ENCODE assay signal across 8 mouse cellular contexts in the genomic region with DNA sequence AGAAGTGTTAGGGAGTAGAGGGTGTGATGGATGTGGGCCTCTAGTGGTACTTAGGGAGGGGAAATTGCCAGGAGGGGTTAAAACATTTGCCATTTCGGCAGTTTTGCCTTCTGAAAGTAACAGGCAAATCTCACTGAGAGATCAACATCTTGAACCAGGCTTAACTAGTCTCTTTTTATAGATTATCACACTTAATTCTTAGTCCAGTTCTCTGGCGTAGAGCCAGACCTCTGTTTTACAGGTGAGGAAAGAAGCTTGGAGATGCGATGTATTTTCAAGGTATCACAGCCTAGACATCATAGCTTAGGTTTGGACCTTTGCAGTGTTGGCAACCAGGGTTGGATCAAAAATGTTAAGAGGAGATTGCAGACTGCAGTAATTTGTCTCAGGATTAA. TPM values are rescaled to one million over a fixed set of nuclear protein-coding genes. Genes with fewer than 3 reads are reported as not detected.
DNase-seq lines count a peak whose midpoint lies in the region; ATAC-seq and TF ChIP-seq lines count a peak whose summit lies in the region.

No protein-coding gene starts in this region.

- peak overlapping the region; percentile 68 for H3K4me3 ChIP-seq in lung, embryonic 15.5 days
- H3K4me3 ChIP-seq in forebrain, embryonic 11.5 days (ENCODE audit: low read depth, low read length): peak overlapping the region; percentile 84
- H3K4me3 ChIP-seq in intestine, postnatal 0 days (ENCODE audit: low read depth, low read length): peak overlapping the region; percentile 71
- H3K4me3 ChIP-seq in neural tube, embryonic 14.5 days (ENCODE audit: low read depth, low read length): peak overlapping the region; percentile 86

- peak overlapping the region; percentile 76 for H3K9ac ChIP-seq in lung, embryonic 15.5 days
- H3K9ac ChIP-seq in forebrain, embryonic 11.5 days (ENCODE audit: low read length): peak overlapping the region; percentile 91
- peak overlapping the region; percentile 82; the same call in 1 of the 2 replicates for H3K9ac ChIP-seq in intestine, postnatal 0 days (ENCODE audit: low read depth, low read length)
- H3K9ac ChIP-seq in neural tube, embryonic 14.5 days (replicated peaks; ENCODE audit: low read depth, low read length): peak overlapping the region; percentile 96

- no peak for DNase-seq in lung, postnatal 10 days
- DNase-seq in forebrain, embryonic 11.5 days (ENCODE audit: low spot score): no peak
- DNase-seq in layer of hippocampus, adult 9-11 months: no peak
- DNase-seq in gastrocnemius, postnatal 10 days: no peak
- no peak for DNase-seq in retina, embryonic 14.5 days (ENCODE audit: low spot score)

- peaks cover 35% of the 10 kb centered on the region for H3K4me1 ChIP-seq in lung, embryonic 15.5 days
- peaks cover 12% of the 10 kb centered on the region; the same call in 1 of the 2 replicates for H3K4me1 ChIP-seq in forebrain, embryonic 11.5 days (replicated peaks; ENCODE audit: control insufficient read depth, insufficient read depth, low read length)
- H3K4me1 ChIP-seq in intestine, postnatal 0 days (replicated peaks; ENCODE audit: control insufficient read depth, insufficient read depth, low read length): peaks cover 4% of the 10 kb centered on the region; the same call in 1 of the 2 replicates
- H3K4me1 ChIP-seq in neural tube, embryonic 14.5 days (ENCODE audit: control insufficient read depth, insufficient read depth, low read length): peaks cover 25% of the 10 kb centered on the region

- peak overlapping the region; percentile 86 for H3K4me2 ChIP-seq in lung, embryonic 15.5 days
- peak overlapping the region; percentile 86 for H3K4me2 ChIP-seq in forebrain, embryonic 11.5 days (ENCODE audit: low read depth, low read length, severe bottlenecking)
- peak overlapping the region; percentile 92 for H3K4me2 ChIP-seq in intestine, postnatal 0 days (replicated peaks; ENCODE audit: low read depth)
- H3K4me2 ChIP-seq in neural tube, embryonic 14.5 days (ENCODE audit: low read depth, low read length): peak overlapping the region; percentile 91

- WGBS in lung, embryonic 15.5 days: 47% methylated on average over 3 of the region's 3 CpGs
- WGBS in forebrain, embryonic 11.5 days: 47% methylated on average over 3 of the region's 3 CpGs
- 62% methylated on average over 3 of the region's 3 CpGs for WGBS in intestine, postnatal 0 days
- 47% methylated on average over 3 of the region's 3 CpGs for WGBS in neural tube, embryonic 14.5 days

- TF ChIP-seq CTCF in intestine, postnatal 0 days (IDR thresholded peaks at IDR 0.05; ENCODE audit: low read depth): no peak

- no peaks in the 10 kb centered on the region for H3K36me3 ChIP-seq in lung, embryonic 15.5 days
- H3K36me3 ChIP-seq in forebrain, embryonic 11.5 days (ENCODE audit: control insufficient read depth, insufficient read depth, low read length): no peaks in the 10 kb centered on the region
- no peaks in the 10 kb centered on the region for H3K36me3 ChIP-seq in intestine, postnatal 0 days (ENCODE audit: control insufficient read depth, insufficient read depth)
- no peaks in the 10 kb centered on the region for H3K36me3 ChIP-seq in neural tube, embryonic 14.5 days (ENCODE audit: control insufficient read depth, insufficient read depth, low read length)

- no peaks in the 10 kb centered on the region for H3K27me3 ChIP-seq in lung, embryonic 15.5 days
- H3K27me3 ChIP-seq in forebrain, embryonic 11.5 days (ENCODE audit: control insufficient read depth, insufficient read depth, low read length): peaks cover 10% of the 10 kb centered on the region; the same call in 1 of the 2 replicates
- H3K27me3 ChIP-seq in intestine, postnatal 0 days (replicated peaks; ENCODE audit: control insufficient read depth, insufficient read depth, low read length): no peaks in the 10 kb centered on the region
- H3K27me3 ChIP-seq in neural tube, embryonic 14.5 days (ENCODE audit: control insufficient read depth, insufficient read depth, low read length): no peaks in the 10 kb centered on the region

- no peaks in the 10 kb centered on the region for H3K9me3 ChIP-seq in lung, embryonic 15.5 days
- H3K9me3 ChIP-seq in forebrain, embryonic 11.5 days (ENCODE audit: control insufficient read depth, low read length): no peaks in the 10 kb centered on the region
- H3K9me3 ChIP-seq in intestine, postnatal 0 days (ENCODE audit: control insufficient read depth): no peaks in the 10 kb centered on the region
- H3K9me3 ChIP-seq in neural tube, embryonic 14.5 days (ENCODE audit: control insufficient read depth, low read length): no peaks in the 10 kb centered on the region

- H3K27ac ChIP-seq in lung, embryonic 15.5 days: peak overlapping the region; percentile 93
- no peak overlapping the region for H3K27ac ChIP-seq in forebrain, embryonic 11.5 days (ENCODE audit: low read depth, low read length)
- H3K27ac ChIP-seq in intestine, postnatal 0 days (ENCODE audit: low read depth, low read length): no peak overlapping the region
- peak overlapping the region; percentile 96 for H3K27ac ChIP-seq in neural tube, embryonic 14.5 days (ENCODE audit: low read depth, low read length)

- no peak for ATAC-seq in lung, embryonic 15.5 days (ENCODE audit: borderline replicate concordance, extremely low read depth, low FRiP score, low TSS enrichment)
- no peak for ATAC-seq in forebrain, embryonic 11.5 days (replicated peaks; ENCODE audit: low FRiP score)
- ATAC-seq in intestine, postnatal 0 days: no peak
- ATAC-seq in neural tube, embryonic 14.5 days (ENCODE audit: low read depth): no peak

RNA-seq across cellular contexts. Expression of gene Pkd1, which starts 1.4 kb away (rescaled TPM):
- 24.7 and 30.2 TPM in 2 replicates for polyA plus RNA-seq in lung, embryonic 15.5 days (2015; fragmentation: Nextera tagmentation; extraction: Ambion mirVana)
- 19.0 and 23.9 TPM in 2 replicates for polyA plus RNA-seq in forebrain, embryonic 11.5 days (2014; fragmentation: Nextera tagmentation; extraction: Ambion mirVana)
- polyA plus RNA-seq in intestine, postnatal 0 days (2015; fragmentation: Nextera tagmentation; extraction: Ambion mirVana): 5.4 and 8.3 TPM in 2 replicates
- 30.8 and 37.5 TPM in 2 replicates for polyA plus RNA-seq in neural tube, embryonic 14.5 days (2014; fragmentation: Nextera tagmentation; extraction: Ambion mirVana)
- 10 to 100 TPM; 34.6 to 49.1 TPM for total RNA-seq in gastrocnemius, postnatal 10 days (2021)

RNA-seq across cellular contexts. Expression of gene Rab26, which starts 17.0 kb away (rescaled TPM):
- polyA plus RNA-seq in lung, embryonic 15.5 days (2015; fragmentation: Nextera tagmentation; extraction: Ambion mirVana): 2.3 and 3.3 TPM in 2 replicates
- 1.8 and 2.7 TPM in 2 replicates for polyA plus RNA-seq in forebrain, embryonic 11.5 days (2014; fragmentation: Nextera tagmentation; extraction: Ambion mirVana)
- polyA plus RNA-seq in intestine, postnatal 0 days (2015; fragmentation: Nextera tagmentation; extraction: Ambion mirVana): 0.31 and 0.63 TPM in 2 replicates
- 1.8 and 5.7 TPM in 2 replicates for polyA plus RNA-seq in neural tube, embryonic 14.5 days (2014; fragmentation: Nextera tagmentation; extraction: Ambion mirVana)
- under 1 TPM; 0.18 to 0.47 TPM for total RNA-seq in gastrocnemius, postnatal 10 days (2021)

RNA-seq across cellular contexts. Expression of gene Traf7, which starts 23.3 kb away (rescaled TPM):
- 96.7 and 106 TPM in 2 replicates for polyA plus RNA-seq in lung, embryonic 15.5 days (2015; fragmentation: Nextera tagmentation; extraction: Ambion mirVana)
- polyA plus RNA-seq in forebrain, embryonic 11.5 days (2014; fragmentation: Nextera tagmentation; extraction: Ambion mirVana): 113 and 123 TPM in 2 replicates
- polyA plus RNA-seq in intestine, postnatal 0 days (2015; fragmentation: Nextera tagmentation; extraction: Ambion mirVana): 39.7 and 41.2 TPM in 2 replicates
- 74.2 and 76.6 TPM in 2 replicates for polyA plus RNA-seq in neural tube, embryonic 14.5 days (2014; fragmentation: Nextera tagmentation; extraction: Ambion mirVana)
- total RNA-seq in gastrocnemius, postnatal 10 days (2021): 10 to 100 TPM; 47.2 to 60.9 TPM

Comparison
In these comparisons a context has a peak if more than half of its experiments do, and no peak if none do; other contexts are left out.
1. H3K27ac ChIP-seq: peak in lung, embryonic 15.5 days (single experiment) and neural tube, embryonic 14.5 days (single experiment); none in forebrain, embryonic 11.5 days (single experiment) and intestine, postnatal 0 days (single experiment).
2. Peak in every context shown above with its lines, with median percentiles within 50 percentile points of each other: H3K4me2 ChIP-seq, H3K4me3 ChIP-seq and H3K9ac ChIP-seq.